Mouse (Mus musculus) gastrocnemius, postnatal 4 days (tissue): ENCODE data around the gene Bicd2. TPM values are rescaled to one million over a fixed set of nuclear protein-coding genes. Genes with fewer than 3 reads are reported as not detected.
A peak's percentile ranks its signal among the peaks of the same experiment; 100 is the strongest.

Experiments used
- DNase-seq, 2 experiments: peaks; one replicate each; pipeline ENCODE4 v3.0.0; 2021 to 2022; ENCODE audit warnings: low spot score in 2 of 2, mixed read lengths in 2 of 2
- total RNA-seq, 2 experiments: library from RNA; stranded (reverse); gene quantifications; 2 replicates each; pipeline ENCODE4 v1.2.3; 2021

Bicd2 gene
- total RNA-seq, 2 experiments from 2014 or later = 32.9 to 35.7 TPM

GRCm38 (mm10) chr13:49394886-49395447 is 53.6 kb downstream of the Bicd2 start:
- DNase-seq = no peak

DNA sequence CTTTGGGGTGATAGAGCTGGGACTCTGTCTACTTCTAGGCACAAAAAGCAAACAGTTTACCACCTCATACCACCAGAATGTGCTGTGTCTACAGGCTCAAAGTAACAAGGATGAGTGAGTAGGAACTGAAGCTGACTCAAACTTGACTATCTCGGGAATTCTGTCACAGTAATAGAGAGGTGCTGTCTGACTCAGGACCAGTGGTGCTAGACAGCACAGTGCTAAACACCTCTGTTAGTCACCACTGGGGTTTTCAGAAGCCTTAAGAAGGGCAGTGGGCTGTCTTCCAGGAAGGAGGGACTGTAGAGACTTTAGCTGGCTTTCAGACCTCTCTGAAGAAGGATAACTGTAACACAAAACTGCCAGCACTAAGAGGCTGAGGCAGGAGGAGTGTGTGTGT is 55.4 kb downstream of the Bicd2 start:
- DNase-seq = no peak

DNA sequence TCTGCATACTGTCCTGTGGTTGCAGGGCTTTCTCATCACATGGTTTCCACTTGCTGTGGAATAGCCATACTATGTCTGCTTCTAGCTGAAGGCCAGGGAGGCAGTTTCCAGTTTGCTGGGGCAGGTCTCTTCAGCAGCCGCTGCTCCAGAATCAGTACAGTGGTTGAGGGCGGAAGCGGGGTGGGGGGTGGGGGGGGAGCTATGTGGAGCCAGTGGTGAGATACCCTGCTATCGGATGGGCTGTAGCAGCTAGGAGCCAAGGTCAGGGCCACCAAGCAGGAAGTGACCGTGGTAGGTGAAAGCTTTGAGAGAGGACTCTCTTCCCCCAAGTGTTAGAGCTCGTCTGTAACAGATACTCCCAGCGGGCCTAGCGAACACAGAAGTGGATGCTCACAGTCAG is 56.8 kb downstream of the Bicd2 start:
- no peak for DNase-seq

GRCm38 (mm10) chr13:49400139-49400538 is 58.8 kb downstream of the Bicd2 start:
- DNase-seq = no peak

GRCm38 (mm10) chr13:49402628-49403027 is 61.2 kb downstream of the Bicd2 start:
- DNase-seq = no peak

GRCm38 (mm10) chr13:49407795-49408194 is 66.4 kb downstream of the Bicd2 start:
- DNase-seq = no peak

- peak; percentile 93 to 98 for DNase-seq
These were observed 79.6 kb downstream of the Bicd2 start, which contains the start of gene Ippk for GRCm38 (mm10) chr13:49420754-49421605. Gene Ippk (plus strand): TSS chr13:49421249.

GRCm38 (mm10) chr13:49421606-49421917 is 80.2 kb downstream of the Bicd2 start:
- peak in 1 of 2 experiments; percentile 25 for DNase-seq

DNA sequence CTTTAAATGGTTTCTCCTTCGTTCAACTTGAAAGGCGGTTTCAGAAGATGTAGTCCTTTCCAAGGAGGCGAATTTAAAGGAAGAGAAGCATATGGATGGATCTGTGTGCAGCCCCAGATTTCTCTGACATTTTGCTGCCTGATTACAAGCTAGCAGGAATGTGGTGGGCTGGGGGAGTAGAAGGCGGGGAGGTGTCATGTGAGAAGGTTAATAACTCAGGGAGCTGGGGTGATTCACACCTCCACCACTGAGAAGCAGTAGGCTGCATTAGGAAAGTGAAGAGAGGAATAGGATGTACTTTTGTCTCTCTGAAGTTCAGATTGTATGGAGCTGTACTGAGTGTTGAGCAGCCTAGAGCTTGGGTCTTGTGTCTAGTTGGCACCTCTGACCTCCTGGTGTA is 80.6 kb downstream of the Bicd2 start:
- DNase-seq = no peak

DNA sequence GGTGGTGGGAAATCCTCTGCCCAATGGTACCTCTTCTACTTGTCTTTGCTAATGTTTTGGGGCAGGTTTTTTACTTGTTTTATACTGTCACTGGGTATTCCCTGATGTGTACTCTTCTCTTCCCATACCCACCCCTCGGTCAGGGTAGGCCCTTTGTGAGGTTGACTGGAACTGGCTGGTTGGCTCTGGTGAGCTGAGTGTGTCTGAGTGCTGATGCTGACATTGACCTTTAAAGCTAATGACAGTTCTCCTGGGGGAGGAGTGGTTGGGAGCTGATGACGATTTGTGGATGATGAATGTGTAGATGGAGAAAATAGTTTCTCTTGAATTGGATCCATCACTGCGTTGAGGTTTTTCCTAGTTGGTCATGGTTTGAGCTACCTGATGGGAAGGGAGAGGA is 85.4 kb downstream of the Bicd2 start:
- no peak for DNase-seq

DNA sequence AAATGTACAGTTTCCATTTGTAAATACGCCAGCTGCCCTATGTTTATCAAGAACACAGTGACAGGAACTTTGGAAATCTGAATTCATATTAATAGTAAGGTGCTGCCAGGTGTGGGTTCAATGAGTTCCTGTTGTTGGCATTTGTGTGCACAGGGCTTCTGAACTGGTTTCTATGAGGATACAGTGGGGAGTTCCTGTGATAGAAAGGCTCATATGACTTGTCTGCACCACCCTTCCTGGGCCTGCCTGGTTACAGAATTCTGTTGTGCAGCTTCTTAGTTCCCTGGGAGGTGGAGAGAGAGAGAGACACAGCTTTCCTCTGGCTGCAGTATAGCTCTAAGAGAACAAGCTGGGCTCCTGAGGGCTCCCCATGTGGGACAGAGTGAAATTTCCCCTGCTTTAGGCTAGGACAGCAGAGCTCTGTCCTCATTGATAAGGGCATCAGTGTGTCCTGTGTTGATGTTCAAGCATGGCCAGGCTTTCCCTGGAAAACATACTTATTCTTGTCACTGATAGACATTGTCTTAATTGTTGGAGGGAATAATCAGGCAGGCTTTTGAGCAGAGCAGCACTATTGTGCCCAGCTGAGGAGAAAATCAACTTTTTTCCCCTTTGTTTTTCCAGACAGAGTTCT is 86.8 kb downstream of the Bicd2 start:
- no peak for DNase-seq

DNA sequence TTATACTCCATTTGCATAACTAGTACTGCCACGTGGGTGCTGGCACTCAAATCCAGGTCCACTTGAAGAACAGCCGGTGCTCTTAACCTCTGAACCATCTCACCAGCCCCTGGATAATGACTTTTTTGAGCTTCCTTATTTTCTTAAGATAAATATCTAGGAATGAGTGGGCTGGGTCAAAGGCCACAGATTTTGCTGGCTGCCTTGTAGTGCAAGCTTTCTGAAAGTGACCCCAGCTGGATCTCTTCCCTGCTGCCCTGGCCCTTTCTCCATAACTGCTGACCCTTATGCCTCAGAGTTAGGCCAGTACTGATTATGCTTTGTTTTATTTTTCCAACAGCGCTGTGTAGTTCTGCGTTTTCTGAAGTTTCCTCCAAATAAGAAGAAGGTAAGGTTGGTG is 89.1 kb downstream of the Bicd2 start:
- no peak for DNase-seq

- no peak for DNase-seq
These were observed 92.1 kb downstream of the Bicd2 start for GRCm38 (mm10) chr13:49433268-49434029.

DNA sequence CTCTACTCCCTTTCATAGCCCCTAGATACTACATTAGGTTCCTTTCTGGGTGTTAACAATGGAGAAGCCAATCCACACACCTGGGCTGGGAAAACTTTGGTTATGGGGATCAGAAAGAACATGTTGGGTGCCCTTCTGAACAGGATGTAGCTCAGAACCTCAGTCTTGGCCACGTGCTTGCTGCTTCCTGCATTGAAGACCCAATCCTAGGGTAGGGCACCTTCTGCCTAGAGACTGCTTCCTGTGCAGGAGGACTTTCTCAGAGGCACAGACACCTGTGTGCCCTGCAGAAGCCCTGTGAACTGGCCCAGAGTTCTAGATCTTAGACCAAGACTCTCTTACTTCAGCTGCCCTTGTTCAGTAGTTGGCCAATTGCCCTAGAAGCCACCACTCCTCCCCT is 94.4 kb downstream of the Bicd2 start:
- DNase-seq = no peak

- DNase-seq = no peak
These were observed 94.8 kb downstream of the Bicd2 start for GRCm38 (mm10) chr13:49436170-49436569.

Other genes starting within 250 kb of the Bicd2 start
- gene Wnk2, start 193.6 kb upstream of the Bicd2 start, total RNA-seq = 10 to 100 TPM; 53.8 to 57.2 TPM
- 10 to 100 TPM; 23.7 to 26.1 TPM for gene Ninj1, start 154.1 kb upstream of the Bicd2 start, total RNA-seq
- gene Card19, start 125.5 kb upstream of the Bicd2 start, total RNA-seq = 10 to 100 TPM; 54.5 to 62.9 TPM
- gene Susd3, start 92.9 kb upstream of the Bicd2 start, total RNA-seq = 1 to 10 TPM in 1 of 2 experiments, under 1 TPM in 1; 0.61 to 1.5 TPM
- gene Fgd3, start 21.3 kb upstream of the Bicd2 start, total RNA-seq = 1 to 10 TPM in 1 of 2 experiments, under 1 TPM in 1; 0.98 to 1.5 TPM
- 1 to 10 TPM; 7.0 to 8.9 TPM for gene Ippk, start 79.7 kb downstream of the Bicd2 start, total RNA-seq
- 1 to 10 TPM; 1.6 to 1.8 TPM for gene Tes3-ps, start 151.7 kb downstream of the Bicd2 start, total RNA-seq
- 10 to 100 TPM; 11.7 to 14.8 TPM for gene Ecm2, start 163.2 kb downstream of the Bicd2 start, total RNA-seq
- 100 to 1,000 TPM; 194 to 215 TPM for gene Aspn, start 202.9 kb downstream of the Bicd2 start, total RNA-seq
- gene Omd, start 240.9 kb downstream of the Bicd2 start, total RNA-seq = 1 to 10 TPM in 1 of 2 experiments, under 1 TPM in 1; 0.93 to 1.5 TPM